Mouse (Mus musculus) CH12F3 (cell line): ENCODE measurements at regions not wholly inside any gene's neighbourhood (a gene's known extent, or its start where the extent isn't known, plus 50 kb on each side); places are given as distances from the start of the nearest gene placed in this dataset.

Experiments
- in situ Hi-C: fragments of 300-500 bp; cut with MboI; formaldehyde crosslinking; loops from 2 replicates; pipeline ENCODE4 v1.14.3; 2020; ENCODE audit warnings: low sequenced_read_pairs

- in situ Hi-C loops: no loop called here
These were observed 59.2 kb upstream of the Mkln1 start for GRCm38 (mm10) chr6:31339122-31339947.

GRCm38 (mm10) chr6:31339948-31340250 lies 58.6 kb upstream of the Mkln1 start:
- in situ Hi-C loops: no loop called here

DNA sequence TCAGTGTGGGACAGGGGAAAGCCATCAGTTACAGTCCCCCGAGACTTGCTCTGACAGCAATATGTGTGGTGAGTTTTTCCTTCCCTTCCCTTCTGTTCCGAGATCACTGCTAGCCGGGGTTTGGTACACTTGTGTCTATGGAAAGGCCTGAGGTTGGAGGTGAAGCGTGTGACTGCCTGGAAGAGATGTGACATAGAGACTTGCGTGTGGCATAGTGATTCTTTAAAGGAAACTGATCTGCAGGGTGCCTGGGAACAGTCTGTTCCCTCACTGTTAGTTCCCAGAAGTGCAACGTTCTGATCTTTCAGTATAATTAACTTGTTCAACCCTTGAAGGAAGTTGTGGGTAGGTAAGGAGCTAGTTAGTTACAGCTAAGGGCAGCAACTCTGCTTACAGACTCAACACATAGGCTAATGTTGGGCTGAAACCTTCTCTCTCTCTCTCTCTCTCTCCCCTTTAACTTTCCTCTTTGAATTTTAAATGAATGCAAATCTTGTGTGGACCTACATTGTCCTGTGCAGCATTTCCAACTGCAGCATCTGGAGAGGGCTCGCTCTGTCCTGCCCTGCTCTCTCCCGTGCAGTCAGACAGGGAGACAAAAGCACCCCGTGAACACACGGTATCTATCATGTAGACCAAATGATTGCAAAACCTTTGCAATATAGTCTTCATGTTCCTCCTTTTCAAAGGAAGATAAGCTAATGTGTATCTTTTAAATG lies 53.0 kb upstream of the Mkln1 start:
- in situ Hi-C loops: no loop called here

GRCm38 (mm10) chr6:31348333-31348732 lies 50.2 kb upstream of the Mkln1 start:
- in situ Hi-C loops: no loop called here
